Mouse (Mus musculus) ES-Bruce4 (cell line): ENCODE measurements around the gene Zfp740.

ENCODE experiments used
- CTCF ChIP-seq: IDR thresholded peaks from one replicate; pipeline ENCODE4 v1.8.1; 2011; ENCODE audit warnings: low read depth, low read length
- EP300 ChIP-seq: IDR thresholded peaks from 2 replicates; pipeline ENCODE4 v1.6.1; 2011; ENCODE audit warnings: low read depth, low read length; ENCODE audit not compliant: insufficient read depth
- POLR2A ChIP-seq: IDR thresholded peaks from one replicate; pipeline ENCODE4 v1.8.1; 2011; ENCODE audit warnings: low read length; ENCODE audit not compliant: insufficient read depth

DNA sequence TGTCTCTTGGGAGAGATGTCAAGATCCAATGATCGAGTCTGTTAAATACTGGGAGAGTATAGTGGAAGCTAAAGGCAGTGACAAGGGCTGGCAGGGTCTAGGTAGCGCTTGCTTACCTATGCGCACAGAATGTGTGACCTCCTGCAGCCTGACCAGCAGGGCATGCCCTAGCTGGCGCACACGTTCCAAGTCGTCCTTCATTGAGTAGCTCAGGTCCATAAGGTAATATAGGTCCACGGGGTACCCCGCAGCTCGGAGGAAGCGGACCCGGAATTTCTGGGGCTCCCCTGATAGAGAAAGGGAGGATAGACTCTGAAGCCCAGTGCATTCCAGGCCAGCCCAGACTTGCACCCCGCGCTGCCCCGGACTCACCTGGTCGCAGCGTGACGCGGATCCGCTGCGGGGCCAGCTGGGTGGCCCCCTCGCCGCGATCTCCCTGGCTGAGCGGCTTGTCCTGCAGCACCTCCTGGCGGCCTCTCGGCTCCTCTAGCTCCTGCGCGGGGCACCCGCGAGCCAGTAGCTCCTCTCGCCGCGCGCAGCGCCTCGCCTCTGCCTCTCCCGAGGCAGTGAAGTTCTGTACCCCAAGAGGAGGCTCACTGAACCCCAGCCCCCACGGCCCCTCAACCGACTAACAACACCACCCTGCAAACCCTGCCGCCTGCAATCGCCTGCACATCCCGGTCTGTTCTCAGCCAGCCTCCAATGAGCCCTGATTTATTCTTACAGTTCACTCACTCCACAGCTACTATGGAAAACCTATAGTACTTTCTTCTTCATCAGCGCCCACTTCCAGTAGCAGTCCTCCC lies 21.3 kb downstream of the Zfp740 start:
- TF ChIP-seq CTCF = peak; percentile 73
- no peak for TF ChIP-seq POLR2A
- TF ChIP-seq EP300 = 0 out of 2 replicates have a peak, but pooled peaks have one; percentile 35
